Mouse (Mus musculus) MEL (cell line): ENCODE results near the gene Gpsm3. TPM values are rescaled to one million over a fixed set of nuclear protein-coding genes. Genes with fewer than 3 reads are reported as not detected.

Experiments
- DNase-seq: peaks from one replicate; pipeline ENCODE4 v3.0.0; 2011; ENCODE audit warnings: low read depth, low spot score
- H3K27ac ChIP-seq: 2 replicates; pipeline ENCODE4 v1.5.1; 2012; ENCODE audit warnings: low read depth, mild to moderate bottlenecking, control low read depth, low read length, moderate library complexity; ENCODE audit not compliant: control insufficient read depth
- H3K27me3 ChIP-seq, 2 experiments: fragments of 150-350 bp in 1 of 2; sonication (generic) in 1 of 2; 2 replicates each; pipeline ENCODE4 v1.6.1; 2012; ENCODE audit warnings: low read length in 2 of 2, mild to moderate bottlenecking in 2 of 2, improper control_type of control experiment in 1 of 2, moderate library complexity in 1 of 2; ENCODE audit not compliant: insufficient read depth in 2 of 2, control insufficient read depth in 1 of 2
- H3K36me3 ChIP-seq, 2 experiments: 2 replicates each; pipeline ENCODE4 v1.6.1; 2012 to 2014; ENCODE audit warnings: low read length in 2 of 2, improper control_type of control experiment in 1 of 2, inconsistent platforms in 1 of 2, mild to moderate bottlenecking in 1 of 2; ENCODE audit not compliant: insufficient read depth in 2 of 2, control insufficient read depth in 1 of 2
- H3K4me1 ChIP-seq, 2 experiments: fragments of 150-350 bp in 1 of 2; sonication (generic) in 1 of 2; 2 replicates each; pipeline ENCODE4 v1.6.1; 2012; ENCODE audit warnings: low read length in 2 of 2, improper control_type of control experiment in 1 of 2, mild to moderate bottlenecking in 1 of 2; ENCODE audit not compliant: insufficient read depth in 2 of 2, control insufficient read depth in 1 of 2
- H3K4me3 ChIP-seq, 2 experiments: fragments of 150-350 bp in 1 of 2; sonication (generic) in 1 of 2; 2 replicates each; pipeline ENCODE4 v1.5.1; 2012; ENCODE audit warnings: low read depth in 2 of 2, low read length in 2 of 2, mild to moderate bottlenecking in 2 of 2, moderate library complexity in 2 of 2, control low read depth in 1 of 2, improper control_type of control experiment in 1 of 2; ENCODE audit not compliant: control insufficient read depth in 1 of 2, insufficient read depth in 1 of 2
- H3K79me2 ChIP-seq: 2 replicates; pipeline ENCODE4 v1.6.1; 2012; ENCODE audit warnings: mild to moderate bottlenecking, low read length, moderate library complexity; ENCODE audit not compliant: control insufficient read depth, poor library complexity, insufficient read depth
- H3K9ac ChIP-seq: 2 replicates; pipeline ENCODE4 v1.6.1; 2012; ENCODE audit warnings: low read depth, mild to moderate bottlenecking, control low read depth, low read length, moderate library complexity; ENCODE audit not compliant: control insufficient read depth, poor library complexity, severe bottlenecking
- H3K9me3 ChIP-seq: fragments of 150-350 bp; sonication (generic); replicated peaks from 2 replicates; pipeline ENCODE4 v1.6.1; 2012; ENCODE audit warnings: mild to moderate bottlenecking, low read length, improper control_type of control experiment, moderate library complexity; ENCODE audit not compliant: insufficient read depth
- BHLHE40 ChIP-seq: IDR thresholded peaks from 2 replicates; pipeline ENCODE4 v1.6.1; 2012; ENCODE audit warnings: low read depth, mild to moderate bottlenecking, inconsistent platforms, low read length, improper control_type of control experiment, borderline replicate concordance
- CTCF ChIP-seq, 3 experiments: IDR thresholded peaks in 2 of 3; conservative IDR thresholded peaks in 1 of 3; 2 replicates each; pipeline ENCODE4 v1.5.1; 2011 to 2012; ENCODE audit warnings: low read length in 3 of 3, low read depth in 2 of 3, mild to moderate bottlenecking in 2 of 3, improper control_type of control experiment in 1 of 3, inconsistent platforms in 1 of 3, mixed read lengths in 1 of 3, moderate library complexity in 1 of 3; ENCODE audit not compliant: control insufficient read depth in 1 of 3, insufficient read depth in 1 of 3, poor library complexity in 1 of 3, severe bottlenecking in 1 of 3
- GABPA ChIP-seq: IDR thresholded peaks from 2 replicates; pipeline ENCODE4 v1.6.1; 2012; ENCODE audit warnings: low read depth, mild to moderate bottlenecking, inconsistent platforms, low read length, improper control_type of control experiment, moderate library complexity
- JUND ChIP-seq: IDR thresholded peaks from 2 replicates; pipeline ENCODE4 v1.6.1; 2011; ENCODE audit warnings: low read depth, mild to moderate bottlenecking, improper control_type of control experiment, low read length
- MAFK ChIP-seq: IDR thresholded peaks from 2 replicates; pipeline ENCODE4 v1.6.1; 2011; ENCODE audit warnings: low read depth, mild to moderate bottlenecking, low read length, improper control_type of control experiment, borderline replicate concordance
- MAX ChIP-seq: IDR thresholded peaks from 2 replicates; pipeline ENCODE4 v1.6.1; 2011; ENCODE audit warnings: low read length, improper control_type of control experiment
- MEF2A ChIP-seq: IDR thresholded peaks from 2 replicates; pipeline ENCODE4 v1.6.1; 2014; ENCODE audit warnings: low read depth, mild to moderate bottlenecking, inconsistent platforms, low read length, improper control_type of control experiment; ENCODE audit not compliant: poor library complexity, insufficient replicate concordance, severe bottlenecking; ENCODE audit errors: extremely low read depth
- MYC ChIP-seq: IDR thresholded peaks from 2 replicates; pipeline ENCODE4 v1.6.1; 2011; ENCODE audit warnings: low read depth, mild to moderate bottlenecking, low read length, improper control_type of control experiment, moderate library complexity
- RAD21 ChIP-seq: IDR thresholded peaks from 2 replicates; pipeline ENCODE4 v1.6.1; 2011; ENCODE audit warnings: mild to moderate bottlenecking, low read depth, low read length, improper control_type of control experiment
- RCOR1 ChIP-seq: IDR thresholded peaks from 2 replicates; pipeline ENCODE4 v1.6.1; 2012; ENCODE audit warnings: low read depth, mild to moderate bottlenecking, inconsistent platforms, low read length, improper control_type of control experiment
- SIN3A ChIP-seq: IDR thresholded peaks from 2 replicates; pipeline ENCODE4 v1.6.1; 2012; ENCODE audit warnings: low read length, improper control_type of control experiment, inconsistent platforms
- SMC3 ChIP-seq: IDR thresholded peaks from 2 replicates; pipeline ENCODE4 v1.6.1; 2011; ENCODE audit warnings: low read depth, low read length, improper control_type of control experiment
- UBTF ChIP-seq: IDR thresholded peaks from 2 replicates; pipeline ENCODE4 v1.6.1; 2012; ENCODE audit warnings: low read depth, mild to moderate bottlenecking, inconsistent platforms, low read length, improper control_type of control experiment, moderate library complexity, borderline replicate concordance; ENCODE audit not compliant: insufficient read depth
- USF1 ChIP-seq: IDR thresholded peaks from 2 replicates; pipeline ENCODE4 v1.6.1; 2014; ENCODE audit warnings: low read depth, mild to moderate bottlenecking, inconsistent platforms, low read length, improper control_type of control experiment, moderate library complexity
- ZC3H11A ChIP-seq: IDR thresholded peaks from 2 replicates; pipeline ENCODE4 v1.6.1; 2012; ENCODE audit warnings: low read depth, mild to moderate bottlenecking, inconsistent platforms, low read length, improper control_type of control experiment
- ZMIZ1 ChIP-seq: IDR thresholded peaks from 2 replicates; pipeline ENCODE4 v1.6.1; 2012; ENCODE audit warnings: low read depth, mild to moderate bottlenecking, inconsistent platforms, low read length, improper control_type of control experiment, moderate library complexity
- ZNF384 ChIP-seq: IDR thresholded peaks from 2 replicates; pipeline ENCODE4 v1.6.1; 2012; ENCODE audit warnings: low read depth, mild to moderate bottlenecking, inconsistent platforms, low read length, improper control_type of control experiment
- polyA plus RNA-seq, 2 experiments: library from polyadenylated mRNA; stranded (reverse) in 1 of 2; unstranded in 1 of 2; fragments of >175 nt in 1 of 2; fragments of >200 nt in 1 of 2; gene quantifications; 2 replicates each; pipeline versions ENCODE4 v1.2.1 to v1.2.4; 2012; ENCODE audit warnings: low replicate concordance in 2 of 2, low read depth in 1 of 2; ENCODE audit not compliant: insufficient read length in 2 of 2, insufficient read depth in 1 of 2, missing spikeins in 1 of 2
- total RNA-seq: library from RNA; depleted of rRNA; stranded (reverse); fragments of 300-350 nt; gene quantifications from 2 replicates; pipeline ENCODE4 v1.2.3, GENCODE M21; 2012

The Gpsm3 gene
- total and polyA plus RNA-seq, 3 experiments, result 10.6 to 37.8 TPM; not detected in 1

DNA sequence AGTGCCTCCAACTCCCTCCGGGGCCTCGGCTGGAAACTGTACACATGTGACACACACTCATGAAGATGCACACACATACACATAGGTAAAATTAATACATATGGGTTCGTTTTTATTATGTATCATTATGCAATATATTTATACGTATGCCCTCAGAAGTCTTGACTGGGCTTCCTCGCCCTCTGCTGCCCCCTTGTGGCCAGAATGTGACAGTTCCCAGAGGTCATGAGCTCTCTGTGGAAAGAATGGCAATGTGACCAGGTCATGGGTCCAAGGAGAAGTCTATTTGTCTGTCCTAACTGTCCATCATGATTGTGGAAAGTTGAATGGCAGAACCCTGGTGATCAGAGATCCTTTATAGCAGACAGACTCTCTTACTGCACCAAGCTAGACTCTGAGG is 34.1 kb upstream of the Gpsm3 start:
- Histone ChIP-seq H3K27me3 (no peaks in the 10 kb centered on the region; a peak in 2 of 4 replicates), H3K9me3 (no peaks in the 10 kb centered on the region), H3K27ac (no peak overlapping the region), H3K4me3 (no peak overlapping the region), H3K36me3 (peaks cover 0 to 4% of the 10 kb centered on the region in 2 experiments; a peak in 2 of 4 replicates), H3K4me1 (peaks cover 3 to 7% of the 10 kb centered on the region in 2 experiments), H3K79me2 (no peaks in the 10 kb centered on the region), H3K9ac (no peak overlapping the region)
- no peak for TF ChIP-seq BHLHE40
- TF ChIP-seq USF1, result 0 out of 2 replicates have a peak, but pooled peaks have one; percentile 10
- TF ChIP-seq RCOR1, result no peak
- TF ChIP-seq ZC3H11A, result peak; percentile 60
- TF ChIP-seq SMC3, result peak; percentile 82
- TF ChIP-seq GABPA, result no peak
- no peak for TF ChIP-seq SIN3A
- no peak for TF ChIP-seq ZMIZ1
- no peak for TF ChIP-seq MYC
- no peak for TF ChIP-seq MAFK
- no peak for TF ChIP-seq MAX
- no peak for TF ChIP-seq UBTF
- no peak for TF ChIP-seq JUND
- TF ChIP-seq RAD21, result peak; percentile 74
- TF ChIP-seq CTCF (IDR thresholded peaks at IDR 0.05 in 2 of 3, conservative IDR thresholded peaks at IDR 0.05 in 1 of 3; ENCODE audit: control insufficient read depth in 1 of 3, insufficient read depth in 1 of 3, low read depth in 2 of 3, low read length in 3 of 3, poor library complexity in 1 of 3, severe bottlenecking in 1 of 3), result peak; percentile 88 to 91 (median 89)
- TF ChIP-seq ZNF384, result no peak
- peak; percentile 75 for DNase-seq

DNA sequence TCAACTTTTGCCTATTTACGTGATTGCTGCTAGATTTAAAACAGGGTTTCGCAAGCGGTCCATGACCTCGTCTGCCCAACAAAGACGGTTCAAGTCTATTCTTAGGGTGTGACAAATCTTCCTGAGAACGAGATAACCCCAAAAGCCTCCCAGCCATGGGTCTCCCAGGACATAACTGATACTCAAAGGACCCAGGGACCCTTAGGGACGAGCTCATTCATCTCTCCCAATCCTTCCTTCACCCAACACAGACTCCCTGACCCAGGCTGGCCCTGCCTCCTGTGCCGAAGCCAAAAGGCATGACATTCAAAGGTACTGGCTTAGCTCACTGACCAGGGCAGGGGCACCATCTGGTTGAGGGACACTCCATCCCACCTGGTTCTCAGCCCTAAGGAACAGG is 33.2 kb upstream of the Gpsm3 start:
- no peak overlapping the region for H3K27ac ChIP-seq

More for the DNA sequence above, 33.2 kb upstream of the Gpsm3 start:
- TF ChIP-seq MEF2A (no peak), MAFK (no peak), MYC (no peak)
- H3K9ac ChIP-seq, result no peak overlapping the region
- DNase-seq, result no peak
- peaks cover 0 to 8% of the 10 kb centered on the region in 2 experiments; a peak in 2 of 4 replicates for H3K36me3 ChIP-seq
- no peaks in the 10 kb centered on the region for H3K9me3 ChIP-seq
- H3K4me3 ChIP-seq, result no peak overlapping the region
- H3K4me1 ChIP-seq, result peaks cover 5 to 13% of the 10 kb centered on the region in 2 experiments
- no peaks in the 10 kb centered on the region; a peak in 2 of 4 replicates for H3K27me3 ChIP-seq
- no peaks in the 10 kb centered on the region for H3K79me2 ChIP-seq
